Comparison of ENCODE assay signal across 25 mouse cellular contexts in genomic region chr5:93112290-93112689, GRCm38 (mm10).
"Had no signal": no experiment of that assay in that cellular context is flagged by ENCODE, and none has a peak within 500 bp of the region (broad histone marks: within the 10 kb centered on the region; RNA-seq: fewer than 3 reads in every experiment).

No protein-coding gene starts in this region.

- H3K9me3 ChIP-seq: heart, embryonic 10.5 days; heart, embryonic 12.5 days; hindbrain, embryonic 10.5 days; hindbrain, embryonic 12.5 days; intestine, embryonic 15.5 days; limb, embryonic 12.5 days; liver, embryonic 12.5 days had no signal

- H3K27me3 ChIP-seq: heart, embryonic 12.5 days; hindbrain, embryonic 12.5 days; intestine, embryonic 15.5 days; limb, embryonic 12.5 days; liver, embryonic 12.5 days had no signal

- ATAC-seq: hindbrain, embryonic 16.5 days; inflammation-experienced regulatory T-cells, adult 6 months; intestine, embryonic 15.5 days; intestine, postnatal 0 days; liver, embryonic 12.5 days had no signal

- DNase-seq: gastrocnemius, postnatal 10 days; gastrocnemius, postnatal 25 days; heart, adult 18-20 months; heart, postnatal 10 days; heart, postnatal 4 days; kidney, adult 18-20 months; kidney, adult 8-10 months; kidney, postnatal 14 days; kidney, postnatal 4 days; left cerebral cortex, postnatal 4 days had no signal

- H3K27ac ChIP-seq: heart, embryonic 10.5 days; hindbrain, embryonic 10.5 days; hindbrain, embryonic 12.5 days; hindbrain, embryonic 14.5 days; intestine, embryonic 15.5 days; kidney, postnatal 0 days; layer of hippocampus, adult 2 months; limb, embryonic 12.5 days; liver, embryonic 12.5 days; liver, embryonic 14.5 days had no signal

- H3K9ac ChIP-seq: heart, embryonic 12.5 days; hindbrain, embryonic 12.5 days; hindbrain, embryonic 14.5 days; intestine, embryonic 15.5 days; limb, embryonic 12.5 days; liver, embryonic 12.5 days; liver, embryonic 14.5 days had no signal

- H3K4me3 ChIP-seq: heart, embryonic 10.5 days; heart, embryonic 12.5 days; hindbrain, embryonic 10.5 days; hindbrain, embryonic 12.5 days; intestine, embryonic 15.5 days; layer of hippocampus, adult 2 months; left cerebral cortex, adult 2 months; limb, embryonic 12.5 days; liver, embryonic 12.5 days had no signal

- H3K4me2 ChIP-seq: heart, embryonic 12.5 days; hindbrain, embryonic 12.5 days; hindbrain, embryonic 14.5 days; intestine, embryonic 15.5 days; limb, embryonic 12.5 days; liver, embryonic 12.5 days had no signal
